Mouse (Mus musculus) intestine, embryonic 14.5 days (tissue): Measurements from ENCODE around the gene Ddb1. TPM values are rescaled to one million over a fixed set of nuclear protein-coding genes. Genes with fewer than 3 reads are reported as not detected.
A peak's percentile ranks its signal among the peaks of the same experiment; 100 is the strongest.

Experiments
- ATAC-seq: fragments of 200-750 bp; cut with Nextera tagmentation; replicated peaks from 2 replicates; pipeline ENCODE4 v1.8.0; 2017; ENCODE audit warnings: low read depth, moderate number of reproducible peaks, moderate TSS enrichment, moderate library complexity; ENCODE audit not compliant: low FRiP score, low TSS enrichment
- DNase-seq: peaks from one replicate; pipeline ENCODE4 v3.0.0-alpha.2; 2018; ENCODE audit warnings: low spot score
- H3K27ac ChIP-seq: fragments of 300-500 bp; sonication (generic); 2 replicates; pipeline ENCODE4 v1.5.1; 2014; ENCODE audit warnings: low read depth, mild to moderate bottlenecking, control low read depth
- H3K27me3 ChIP-seq: fragments of 300-500 bp; sonication (generic); replicated peaks from 2 replicates; pipeline ENCODE4 v1.6.1; 2014; ENCODE audit warnings: low read length, control low read depth; ENCODE audit not compliant: control insufficient read depth, insufficient read depth
- H3K36me3 ChIP-seq: fragments of 300-500 bp; sonication (generic); 2 replicates; pipeline ENCODE4 v1.6.1; 2014; ENCODE audit warnings: low read length, control low read depth; ENCODE audit not compliant: control insufficient read depth, insufficient read depth
- H3K4me1 ChIP-seq: fragments of 300-500 bp; sonication (generic); replicated peaks from 2 replicates; pipeline ENCODE4 v1.6.1; 2014; ENCODE audit warnings: low read length, control low read depth, mixed read lengths; ENCODE audit not compliant: control insufficient read depth, insufficient read depth
- H3K4me2 ChIP-seq: fragments of 300-500 bp; sonication (generic); 2 replicates; pipeline ENCODE4 v1.6.1; 2014; ENCODE audit warnings: low read length
- H3K4me3 ChIP-seq: fragments of 300-500 bp; sonication (generic); 2 replicates; pipeline ENCODE4 v1.5.1; 2014; ENCODE audit warnings: low read depth, low read length, control low read depth, mixed read lengths
- H3K9ac ChIP-seq: fragments of 300-500 bp; sonication (generic); 2 replicates; pipeline ENCODE4 v1.6.1; 2014; ENCODE audit warnings: mild to moderate bottlenecking, low read length
- H3K9me3 ChIP-seq: fragments of 300-500 bp; sonication (generic); 2 replicates; pipeline ENCODE4 v1.6.1; 2016; ENCODE audit warnings: low read length, control low read depth; ENCODE audit not compliant: control insufficient read depth
- WGBS: fragments of 180-500 bp; shearing (Covaris S2); extraction: QIAGEN DNeasy Blood & Tissue Kit; methylation state at CpG from one replicate; pipeline ENCODE4 v1.1.7; 2014; 5-methylcytosine and 5-hydroxymethylcytosine counted together
- polyA plus RNA-seq: library from polyadenylated mRNA; unstranded; fragments of >200 nt; fragmentation: Nextera tagmentation; extraction: Ambion mirVana; gene quantifications from 2 replicates; pipeline ENCODE4 v1.2.1, GENCODE M21; 2014

The Ddb1 gene
- polyA plus RNA-seq, 1 experiment from 2014 or later = 324 TPM

DNA sequence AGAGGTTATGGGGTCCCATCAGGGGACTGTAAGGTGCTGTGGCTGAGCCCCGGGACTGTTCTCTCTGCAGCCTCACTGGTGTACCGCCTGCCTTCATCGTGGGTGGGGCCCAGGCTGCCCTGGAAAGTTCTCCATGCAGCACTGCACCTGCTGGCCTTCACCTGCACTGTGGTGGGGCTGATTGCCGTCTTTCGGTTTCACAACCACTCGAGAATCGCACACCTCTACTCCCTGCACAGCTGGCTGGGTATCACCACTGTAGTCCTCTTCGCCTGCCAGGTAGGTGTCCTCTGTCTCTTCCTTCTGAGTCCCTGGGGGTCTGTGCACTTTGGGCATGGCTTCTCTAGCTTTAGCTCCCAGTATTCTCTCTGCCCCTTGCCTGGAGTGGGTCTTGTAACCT lies 20.0 kb upstream of the Ddb1 start:
- DNase-seq = no peak
- 74% methylated on average over 8 of the region's 8 CpGs for WGBS
- no peak overlapping the region for H3K27ac ChIP-seq
- no peak overlapping the region for H3K9ac ChIP-seq
- ATAC-seq = no peak
- H3K27me3 ChIP-seq = no peaks in the 10 kb centered on the region
- H3K9me3 ChIP-seq = no peaks in the 10 kb centered on the region
- no peak overlapping the region for H3K4me3 ChIP-seq
- H3K4me1 ChIP-seq = no peaks in the 10 kb centered on the region
- H3K4me2 ChIP-seq = no peak overlapping the region
- 0 out of 2 replicates have a peak, but pooled peaks cover 4% of the 10 kb centered on the region for H3K36me3 ChIP-seq

DNA sequence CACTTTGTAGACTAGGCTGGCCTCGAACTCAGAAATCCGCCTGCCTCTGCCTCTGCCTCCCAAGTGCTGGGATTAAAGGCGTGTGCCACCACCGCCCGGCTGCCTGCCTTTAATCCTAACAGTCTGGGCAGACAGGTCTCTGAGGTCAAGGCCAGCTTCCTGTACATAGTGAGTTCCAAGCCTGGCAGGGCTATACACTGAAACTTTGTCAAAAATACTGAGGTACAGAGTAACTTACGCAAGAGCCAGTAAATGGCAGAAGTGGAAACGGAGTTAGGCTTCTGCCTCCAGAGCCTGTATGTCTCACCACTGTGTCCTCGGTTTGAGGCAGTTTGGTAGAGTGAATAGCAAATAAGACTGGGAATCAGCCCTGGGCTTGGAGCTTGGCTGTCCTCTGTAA lies 17.9 kb upstream of the Ddb1 start:
- Histone ChIP-seq H3K9ac (no peak overlapping the region), H3K9me3 (no peaks in the 10 kb centered on the region), H3K4me3 (no peak overlapping the region), H3K27ac (no peak overlapping the region), H3K27me3 (no peaks in the 10 kb centered on the region), H3K4me1 (no peaks in the 10 kb centered on the region), H3K4me2 (no peak overlapping the region), H3K36me3 (peaks cover 8% of the 10 kb centered on the region; the same call in 1 of the 2 replicates)
- no peak for DNase-seq
- ATAC-seq = no peak
- 89% methylated on average over 8 of the region's 8 CpGs for WGBS

DNA sequence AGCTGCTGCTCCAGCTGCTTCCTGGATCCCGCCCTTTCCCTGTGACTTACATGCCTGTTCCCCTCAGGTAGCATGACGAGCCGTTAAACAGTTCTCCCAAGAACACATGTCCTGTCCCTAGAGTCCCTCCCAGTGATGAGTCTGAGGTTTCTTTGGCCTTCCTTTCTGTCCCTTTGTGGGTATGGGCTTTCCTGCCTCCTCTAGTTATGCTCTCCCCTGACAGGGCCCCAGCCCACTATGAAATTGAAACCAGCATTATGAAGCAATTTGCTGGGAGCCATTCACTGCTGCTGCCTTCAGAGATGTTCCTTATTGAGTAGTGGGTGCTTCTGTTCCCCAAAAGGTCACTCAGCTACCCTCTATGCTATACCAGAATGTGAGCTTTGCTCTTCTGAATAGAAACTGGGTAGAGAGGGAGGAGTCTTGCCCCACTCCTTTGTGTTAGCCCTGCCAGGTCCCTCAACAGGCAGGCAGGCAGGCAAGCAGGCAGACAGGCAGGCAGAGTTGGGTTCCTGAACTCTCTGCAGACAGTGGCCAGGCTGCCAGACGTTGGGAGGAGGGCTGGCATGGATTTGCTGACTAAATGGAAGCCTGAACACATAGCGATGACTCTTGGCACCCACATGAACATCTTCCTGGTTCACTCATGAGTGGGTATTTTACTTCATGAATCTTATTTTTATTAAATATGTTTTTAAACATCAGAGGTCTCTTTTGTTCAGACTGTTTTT lies 15.8 kb upstream of the Ddb1 start:
- WGBS = 70% methylated on average over 5 of the region's 5 CpGs
- no peaks in the 10 kb centered on the region for H3K4me1 ChIP-seq
- no peak overlapping the region for H3K4me2 ChIP-seq
- no peak overlapping the region for H3K27ac ChIP-seq
- no peak overlapping the region for H3K9ac ChIP-seq
- DNase-seq (no peak), ATAC-seq (no peak)
- no peak overlapping the region for H3K4me3 ChIP-seq
- H3K9me3 ChIP-seq = no peaks in the 10 kb centered on the region
- H3K27me3 ChIP-seq = no peaks in the 10 kb centered on the region
- H3K36me3 ChIP-seq = peaks cover 28% of the 10 kb centered on the region

DNA sequence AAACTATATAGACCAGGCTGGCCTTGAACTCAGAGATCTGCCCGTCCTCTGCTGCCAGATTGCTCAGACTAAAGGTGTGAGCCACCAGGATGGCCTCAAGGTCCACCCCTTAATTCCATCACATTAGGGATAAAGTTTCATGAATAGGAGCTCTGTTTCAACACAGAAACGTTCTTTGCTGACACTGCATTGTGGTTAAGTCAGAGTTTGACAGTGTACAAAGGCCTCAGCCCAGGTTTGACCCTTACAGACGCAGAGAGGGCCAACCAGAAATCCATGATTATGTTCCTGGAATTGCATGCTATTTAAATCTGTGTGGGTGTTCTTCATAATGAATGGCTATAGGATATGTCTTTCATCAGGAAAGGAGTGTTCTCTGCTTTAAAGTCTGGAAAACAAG lies 14.8 kb upstream of the Ddb1 start:
- Histone ChIP-seq H3K4me3 (no peak overlapping the region), H3K4me1 (no peaks in the 10 kb centered on the region), H3K27ac (no peak overlapping the region), H3K36me3 (peaks cover 29% of the 10 kb centered on the region), H3K9ac (no peak overlapping the region), H3K9me3 (no peaks in the 10 kb centered on the region), H3K27me3 (no peaks in the 10 kb centered on the region), H3K4me2 (no peak overlapping the region)
- whole genome bisulfite sequencing = 72% methylated on average over 3 of the region's 3 CpGs
- DNase-seq (no peak), ATAC-seq (no peak)

DNA sequence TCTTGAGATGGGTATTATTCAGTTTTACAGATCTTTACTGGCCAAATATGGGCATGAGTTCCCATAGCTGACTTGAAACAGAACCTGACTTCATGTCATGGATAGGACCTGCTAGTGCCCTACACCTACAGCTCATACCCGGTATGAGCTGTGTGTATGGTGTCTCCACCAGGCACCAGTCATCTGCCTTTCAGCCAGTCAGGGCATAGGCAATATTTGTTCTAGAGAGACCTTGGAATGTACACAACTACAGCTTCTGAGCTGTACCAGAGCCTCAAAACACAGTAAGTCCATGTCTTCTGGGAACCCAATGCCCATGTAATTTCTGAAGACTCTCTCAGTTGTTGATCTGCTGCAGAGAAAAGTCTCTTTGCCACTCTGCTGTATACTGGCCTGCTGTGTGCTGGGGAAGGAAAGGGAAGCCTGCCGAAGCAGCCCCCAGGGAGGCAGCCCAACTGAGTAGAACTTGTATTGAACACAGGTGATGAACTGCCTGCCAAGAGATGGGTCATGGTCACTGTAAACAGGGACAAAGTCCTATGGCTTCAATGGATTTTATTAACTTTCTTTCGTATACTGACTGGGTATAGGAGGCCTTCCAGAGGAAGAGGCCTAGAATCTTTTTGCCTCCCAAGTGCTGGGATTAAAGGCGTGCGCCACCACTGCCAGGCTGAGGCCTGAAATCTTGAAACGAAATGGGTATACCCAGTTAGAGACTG lies 13.3 kb upstream of the Ddb1 start:
- no peak overlapping the region for H3K27ac ChIP-seq
- no peaks in the 10 kb centered on the region for H3K9me3 ChIP-seq
- 91% methylated on average over 6 of the region's 6 CpGs for WGBS
- peaks cover 36% of the 10 kb centered on the region for H3K36me3 ChIP-seq
- no peak overlapping the region for H3K4me3 ChIP-seq
- H3K9ac ChIP-seq = no peak overlapping the region
- H3K4me2 ChIP-seq = no peak overlapping the region
- H3K4me1 ChIP-seq = no peaks in the 10 kb centered on the region
- no peaks in the 10 kb centered on the region for H3K27me3 ChIP-seq
- DNase-seq (no peak), ATAC-seq (no peak)

DNA sequence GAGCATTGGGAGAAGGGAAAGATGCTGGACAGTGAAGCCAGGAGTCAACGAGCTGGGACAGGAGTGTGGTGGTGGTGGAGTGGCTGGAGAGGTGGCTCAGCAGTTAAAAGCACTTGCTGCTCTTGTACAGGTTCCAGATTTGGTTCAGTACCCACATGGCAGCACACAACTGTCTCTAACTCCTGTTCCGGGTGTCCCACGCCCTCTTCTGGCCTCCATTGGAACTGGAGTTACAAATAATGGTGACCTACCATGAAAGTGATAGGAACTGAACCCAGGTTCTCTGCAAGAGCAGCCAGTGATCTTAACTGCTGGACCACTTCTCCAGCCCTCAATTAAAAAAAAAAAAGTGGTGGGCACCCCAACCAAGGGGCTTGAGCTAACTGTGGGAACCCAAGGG lies 6.9 kb upstream of the Ddb1 start:
- no peak overlapping the region for H3K9ac ChIP-seq
- ATAC-seq (no peak), DNase-seq (no peak)
- H3K4me2 ChIP-seq = no peak overlapping the region
- WGBS = 43% methylated on average over 3 of the region's 3 CpGs
- H3K9me3 ChIP-seq = no peaks in the 10 kb centered on the region
- H3K27me3 ChIP-seq = no peaks in the 10 kb centered on the region
- H3K4me1 ChIP-seq = peaks cover 3% of the 10 kb centered on the region
- H3K27ac ChIP-seq = no peak overlapping the region
- no peak overlapping the region for H3K4me3 ChIP-seq
- peaks cover 32% of the 10 kb centered on the region for H3K36me3 ChIP-seq

DNA sequence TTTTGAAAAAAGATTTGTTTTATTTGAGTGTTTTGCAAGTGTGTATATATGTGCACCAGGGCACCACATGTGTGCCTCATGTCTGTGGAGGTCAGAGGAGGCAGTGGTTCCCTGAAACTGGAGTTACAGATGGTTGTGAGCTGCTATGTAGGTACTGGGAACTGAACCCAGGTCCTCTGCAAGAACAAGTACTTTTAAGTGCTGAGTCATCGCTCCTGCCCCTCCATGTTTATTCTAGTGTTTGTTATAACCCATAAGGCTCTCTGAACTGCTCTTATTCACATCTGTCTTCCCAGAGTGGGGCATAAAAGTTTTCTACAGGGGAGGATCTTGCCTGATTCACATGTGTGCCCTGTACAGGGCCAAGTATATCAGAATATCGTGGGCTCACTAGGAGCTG lies 5.5 kb upstream of the Ddb1 start:
- peaks cover 21% of the 10 kb centered on the region for H3K36me3 ChIP-seq

DNA sequence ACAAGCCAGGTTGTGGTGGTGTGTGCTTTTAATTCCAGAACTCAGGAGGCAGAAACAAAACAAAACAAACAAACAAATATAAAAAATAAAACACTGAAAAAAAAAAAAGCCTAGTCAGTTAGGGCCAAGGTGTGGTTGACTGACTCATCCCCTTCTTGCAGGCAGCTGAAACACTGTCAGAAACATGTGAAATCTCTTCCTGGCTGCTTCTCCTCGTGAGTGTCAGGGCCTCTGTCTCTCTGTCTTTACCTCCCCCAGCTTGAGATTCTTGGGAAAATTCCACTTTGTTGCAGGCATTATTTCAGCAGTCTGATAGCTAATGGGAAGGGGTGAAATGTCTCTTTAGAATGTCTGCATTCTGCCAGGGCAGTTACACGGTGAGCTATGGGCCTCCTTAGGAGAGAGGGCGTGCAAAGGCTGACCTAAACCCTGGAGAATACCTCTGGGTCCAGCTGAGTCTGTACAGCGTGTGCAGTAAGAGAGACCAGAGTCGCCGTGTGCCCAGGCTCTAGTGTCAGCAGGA lies 2.8 kb upstream of the Ddb1 start:
- Histone ChIP-seq H3K27me3 (no peaks in the 10 kb centered on the region), H3K9me3 (no peaks in the 10 kb centered on the region), H3K4me2 (peak overlapping the region; percentile 53), H3K9ac (peak overlapping the region; percentile 61), H3K27ac (peak overlapping the region; percentile 92), H3K36me3 (peaks cover 14% of the 10 kb centered on the region), H3K4me1 (peaks cover 21% of the 10 kb centered on the region), H3K4me3 (peak overlapping the region; percentile 29)
- WGBS = 8% methylated on average over 6 of the region's 6 CpGs
- DNase-seq (peak; percentile 62), ATAC-seq (0 out of 2 replicates have a peak, but pooled peaks have one; percentile 12)

More for the DNA sequence above, 5.5 kb upstream of the Ddb1 start:
- Histone ChIP-seq H3K4me2 (no peak overlapping the region), H3K4me3 (no peak overlapping the region), H3K27ac (no peak overlapping the region), H3K4me1 (peaks cover 10% of the 10 kb centered on the region), H3K27me3 (no peaks in the 10 kb centered on the region), H3K9me3 (no peaks in the 10 kb centered on the region), H3K9ac (no peak overlapping the region)
- WGBS = 92% methylated on average over 2 of the region's 2 CpGs
- no peak for ATAC-seq
- DNase-seq = no peak
